Mouse (Mus musculus) stomach, embryonic 14.5 days (tissue): ENCODE results near the gene Oas2. TPM values are rescaled to one million over a fixed set of nuclear protein-coding genes. Genes with fewer than 3 reads are reported as not detected.

Experiments
- ATAC-seq: fragments of 200-750 bp; cut with Nextera tagmentation; 2 replicates; pipeline ENCODE4 v1.8.0; 2017; ENCODE audit warnings: low read depth, moderate TSS enrichment; ENCODE audit not compliant: insufficient number of reproducible peaks, insufficient read depth, low FRiP score
- H3K27ac ChIP-seq: fragments of 300-500 bp; sonication (generic); 2 replicates; pipeline ENCODE4 v1.5.1; 2014; ENCODE audit warnings: mild to moderate bottlenecking, low read length, moderate library complexity, mixed read lengths
- H3K27me3 ChIP-seq: fragments of 300-500 bp; sonication (generic); 2 replicates; pipeline ENCODE4 v1.6.1; 2014; ENCODE audit warnings: low read length, control low read depth, mixed read lengths; ENCODE audit not compliant: control insufficient read depth, insufficient read depth
- H3K36me3 ChIP-seq: fragments of 300-500 bp; sonication (generic); 2 replicates; pipeline ENCODE4 v1.6.1; 2014; ENCODE audit warnings: mild to moderate bottlenecking, control low read depth, low read length, moderate library complexity, mixed read lengths; ENCODE audit not compliant: control insufficient read depth, insufficient read depth
- H3K4me1 ChIP-seq: fragments of 300-500 bp; sonication (generic); 2 replicates; pipeline ENCODE4 v1.6.1; 2014; ENCODE audit warnings: low read length, control low read depth, mixed read lengths; ENCODE audit not compliant: control insufficient read depth, insufficient read depth
- H3K4me2 ChIP-seq: fragments of 300-500 bp; sonication (generic); replicated peaks from 2 replicates; pipeline ENCODE4 v1.6.1; 2014; ENCODE audit warnings: low read depth, low read length, control low read depth
- H3K4me3 ChIP-seq: fragments of 300-500 bp; sonication (generic); 2 replicates; pipeline ENCODE4 v1.5.1; 2014; ENCODE audit warnings: low read depth, low read length, control low read depth
- H3K9ac ChIP-seq: fragments of 300-500 bp; sonication (generic); replicated peaks from 2 replicates; pipeline ENCODE4 v1.6.1; 2014; ENCODE audit warnings: low read depth, mild to moderate bottlenecking, control low read depth, low read length, moderate library complexity, mixed read lengths
- H3K9me3 ChIP-seq: fragments of 300-500 bp; sonication (generic); 2 replicates; pipeline ENCODE4 v1.6.1; 2016; ENCODE audit warnings: low read depth, low read length, control low read depth; ENCODE audit not compliant: control insufficient read depth
- WGBS: fragments of 180-500 bp; shearing (Covaris S2); extraction: QIAGEN DNeasy Blood & Tissue Kit; methylation state at CpG from one replicate; pipeline ENCODE4 v1.1.7; 2014; 5-methylcytosine and 5-hydroxymethylcytosine counted together
- polyA plus RNA-seq: library from polyadenylated mRNA; unstranded; fragments of >200 nt; fragmentation: Nextera tagmentation; extraction: Ambion mirVana; gene quantifications from 2 replicates; pipeline ENCODE4 v1.2.1, GENCODE M21; 2014

Gene Oas2
- polyA plus RNA-seq, 1 experiment from 2014 or later: 0.58 TPM

- no peak overlapping the region for H3K4me3 ChIP-seq
- H3K36me3 ChIP-seq: no peaks in the 10 kb centered on the region
- no peaks in the 10 kb centered on the region for H3K27me3 ChIP-seq
- no peaks in the 10 kb centered on the region for H3K9me3 ChIP-seq
- 64% methylated on average over 2 of the region's 2 CpGs for WGBS
- ATAC-seq: no peak
- H3K9ac ChIP-seq: no peak overlapping the region
- no peaks in the 10 kb centered on the region for H3K4me1 ChIP-seq
- H3K27ac ChIP-seq: no peak overlapping the region
- H3K4me2 ChIP-seq: no peak overlapping the region
Measured at GRCm38 (mm10) chr5:120778941-120779340, 29.3 kb upstream of the Oas2 start.

DNA sequence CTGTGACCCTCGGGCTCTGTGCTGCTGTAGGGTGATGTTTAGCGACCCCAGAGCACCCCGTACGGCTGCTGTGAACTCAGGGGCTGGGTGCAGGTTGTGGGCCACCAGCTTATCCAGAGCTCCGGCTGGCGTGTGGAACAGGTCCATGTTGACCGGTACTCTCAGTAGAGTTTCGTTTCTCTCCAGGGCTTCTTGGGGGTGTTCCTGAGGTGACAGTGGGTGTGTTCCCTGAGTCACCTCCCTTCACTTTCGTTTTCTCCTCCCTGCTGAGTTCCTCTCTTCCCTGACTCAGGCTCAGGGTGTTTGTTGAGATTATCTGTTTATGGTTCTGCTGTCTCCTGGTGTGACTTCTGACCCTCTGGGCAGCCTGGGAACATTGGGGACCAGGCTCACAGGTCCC, 27.8 kb upstream of the Oas2 start, which contains the start of gene Oas3:
Gene Oas3, minus strand, starts transcription at position 184 of the 400 bp plus-strand sequence.
- Histone ChIP-seq H3K27ac (no peak within 1 kb of the TSS), H3K4me2 (no peak within 1 kb of the TSS), H3K4me1 (no peaks in the 10 kb centered on the region), H3K27me3 (no peaks in the 10 kb centered on the region), H3K36me3 (no peaks in the 10 kb centered on the region), H3K9ac (no peak within 1 kb of the TSS), H3K4me3 (no peak within 1 kb of the TSS), H3K9me3 (no peaks in the 10 kb centered on the region)
- no peak for ATAC-seq
- WGBS: 73% methylated on average over 9 of the region's 9 CpGs

- WGBS: 86% methylated on average over 5 of the region's 5 CpGs
- no peak overlapping the region for H3K4me3 ChIP-seq
- H3K36me3 ChIP-seq: no peaks in the 10 kb centered on the region
- no peak overlapping the region for H3K4me2 ChIP-seq
- no peak overlapping the region for H3K27ac ChIP-seq
- no peak overlapping the region for H3K9ac ChIP-seq
- H3K27me3 ChIP-seq: no peaks in the 10 kb centered on the region
- ATAC-seq: no peak
- H3K9me3 ChIP-seq: no peaks in the 10 kb centered on the region
- H3K4me1 ChIP-seq: no peaks in the 10 kb centered on the region
Measured at GRCm38 (mm10) chr5:120776801-120777200, 27.1 kb upstream of the Oas2 start.

GRCm38 (mm10) chr5:120775287-120775985, 25.8 kb upstream of the Oas2 start:
- Histone ChIP-seq H3K9me3 (no peaks in the 10 kb centered on the region), H3K27ac (no peak overlapping the region), H3K9ac (no peak overlapping the region), H3K36me3 (no peaks in the 10 kb centered on the region), H3K27me3 (no peaks in the 10 kb centered on the region), H3K4me1 (no peaks in the 10 kb centered on the region), H3K4me2 (no peak overlapping the region), H3K4me3 (no peak overlapping the region)
- ATAC-seq: no peak
- 68% methylated on average over 14 of the region's 14 CpGs for WGBS

DNA sequence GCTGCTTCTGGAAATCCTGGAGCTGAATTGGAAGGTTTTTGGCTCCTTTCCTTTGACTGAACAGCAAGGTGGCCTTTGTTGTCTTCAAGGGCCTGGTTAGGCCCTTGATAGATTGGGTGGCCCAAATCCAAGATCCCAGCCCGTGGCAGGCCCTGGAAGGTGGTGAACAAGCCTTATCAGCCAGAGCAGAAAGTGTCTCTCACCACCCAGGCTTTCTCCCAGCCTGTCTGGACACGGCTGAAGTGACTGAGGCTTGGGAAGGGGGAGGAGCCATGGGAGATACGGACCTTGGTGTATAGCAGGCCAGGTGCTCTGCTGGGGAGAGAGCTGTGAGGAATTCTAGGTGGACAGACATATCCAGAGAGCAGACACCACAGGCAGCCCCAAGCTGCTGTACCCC, 19.7 kb upstream of the Oas2 start:
- 64% methylated on average over 3 of the region's 3 CpGs for WGBS

GRCm38 (mm10) chr5:120765010-120765409, 15.4 kb upstream of the Oas2 start:
- no peaks in the 10 kb centered on the region for H3K27me3 ChIP-seq
- no peaks in the 10 kb centered on the region for H3K9me3 ChIP-seq
- WGBS: 72% methylated on average over 8 of the region's 8 CpGs
- no peaks in the 10 kb centered on the region for H3K4me1 ChIP-seq
- ATAC-seq: no peak
- no peak overlapping the region for H3K4me3 ChIP-seq
- H3K27ac ChIP-seq: no peak overlapping the region
- H3K9ac ChIP-seq: no peak overlapping the region
- no peaks in the 10 kb centered on the region for H3K36me3 ChIP-seq
- no peak overlapping the region for H3K4me2 ChIP-seq

More for the DNA sequence above, 19.7 kb upstream of the Oas2 start:
- no peaks in the 10 kb centered on the region for H3K36me3 ChIP-seq
- no peak overlapping the region for H3K27ac ChIP-seq
- ATAC-seq: no peak
- H3K4me3 ChIP-seq: no peak overlapping the region
- no peak overlapping the region for H3K4me2 ChIP-seq
- no peak overlapping the region for H3K9ac ChIP-seq
- H3K4me1 ChIP-seq: no peaks in the 10 kb centered on the region
- no peaks in the 10 kb centered on the region for H3K27me3 ChIP-seq
- no peaks in the 10 kb centered on the region for H3K9me3 ChIP-seq

GRCm38 (mm10) chr5:120761901-120762300, 12.2 kb upstream of the Oas2 start:
- no peaks in the 10 kb centered on the region for H3K9me3 ChIP-seq
- ATAC-seq: peak; percentile 49; the same call in 1 of the 2 replicates
- H3K4me1 ChIP-seq: no peaks in the 10 kb centered on the region
- no peaks in the 10 kb centered on the region for H3K27me3 ChIP-seq
- no peak overlapping the region for H3K4me3 ChIP-seq
- WGBS: 29% methylated on average over 6 of the region's 6 CpGs
- no peak overlapping the region for H3K27ac ChIP-seq
- H3K36me3 ChIP-seq: no peaks in the 10 kb centered on the region
- H3K4me2 ChIP-seq: no peak overlapping the region
- no peak overlapping the region for H3K9ac ChIP-seq

DNA sequence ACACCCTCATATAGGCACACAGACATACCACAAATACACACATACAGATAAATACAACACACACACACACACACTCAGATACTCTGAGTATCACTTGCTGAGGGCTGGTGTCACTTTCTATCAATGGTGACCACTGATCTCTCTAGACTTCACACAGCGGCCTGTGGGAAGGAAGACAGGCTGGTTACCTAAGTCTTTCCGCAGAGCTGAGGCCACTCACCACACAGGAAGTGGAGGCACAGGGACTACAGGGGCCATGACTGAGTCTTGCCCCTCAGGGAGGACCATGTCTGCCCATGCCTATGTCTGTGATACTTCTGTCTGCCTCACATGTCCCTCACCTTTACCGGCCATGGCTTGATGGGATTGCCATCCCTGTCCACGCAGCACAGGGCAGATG, 4.6 kb upstream of the Oas2 start:
- Histone ChIP-seq H3K4me3 (no peak overlapping the region), H3K9ac (no peak overlapping the region), H3K27ac (no peak overlapping the region), H3K36me3 (no peaks in the 10 kb centered on the region), H3K27me3 (no peaks in the 10 kb centered on the region), H3K4me1 (no peaks in the 10 kb centered on the region), H3K4me2 (no peak overlapping the region), H3K9me3 (no peaks in the 10 kb centered on the region)
- ATAC-seq: no peak
- WGBS: 87% methylated on average over 4 of the region's 4 CpGs

DNA sequence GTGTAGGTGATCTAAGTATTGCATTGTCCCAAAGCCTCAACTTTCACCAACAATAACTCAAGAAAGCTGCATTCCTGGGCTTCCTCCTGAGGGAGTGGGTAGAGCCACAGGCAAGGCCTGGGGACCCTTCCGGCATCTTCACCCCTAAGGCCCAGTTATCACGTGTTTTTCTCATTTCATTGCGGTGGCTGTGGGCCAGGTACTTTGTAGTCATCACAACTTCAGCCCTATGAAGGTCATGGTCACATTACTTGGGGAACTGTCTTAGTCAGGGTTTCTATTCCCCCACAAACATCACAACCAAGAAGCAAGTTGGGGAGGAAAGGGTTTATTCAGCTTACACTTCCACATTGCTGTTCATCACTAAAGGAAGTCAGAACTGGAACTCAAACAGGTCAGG, 3.1 kb upstream of the Oas2 start:
- WGBS: 76% methylated on average over 3 of the region's 3 CpGs
- H3K27ac ChIP-seq: no peak overlapping the region
- no peaks in the 10 kb centered on the region for H3K9me3 ChIP-seq
- ATAC-seq: no peak
- no peak overlapping the region for H3K9ac ChIP-seq
- no peak overlapping the region for H3K4me3 ChIP-seq
- H3K4me2 ChIP-seq: no peak overlapping the region
- H3K4me1 ChIP-seq: no peaks in the 10 kb centered on the region
- no peaks in the 10 kb centered on the region for H3K27me3 ChIP-seq
- H3K36me3 ChIP-seq: no peaks in the 10 kb centered on the region
